Mouse (Mus musculus): Measurements from ENCODE around the gene Sumo3. TPM values are rescaled to one million over a fixed set of nuclear protein-coding genes. Genes with fewer than 3 reads are reported as not detected.

Gene Sumo3
- polyA plus RNA-seq, 1 experiment, result 301 TPM

GRCm38 (mm10) chr10:77629163-77629562, 23.3 kb downstream of the Sumo3 start:
- Histone ChIP-seq H3K27ac (ENCODE audit: insufficient read depth, low read length) (no peak overlapping the region), H3K4me3 (replicated peaks; ENCODE audit: insufficient read depth, low read depth, low read length) (no peak overlapping the region), H3K4me1 (ENCODE audit: control insufficient read depth, insufficient read depth, low read length) (peaks cover 19% of the 10 kb centered on the region), H3K27me3 (ENCODE audit: control insufficient read depth, insufficient read depth, low read length) (no peaks in the 10 kb centered on the region)
- no peak for DNase-seq
- WGBS, result 76% methylated on average over 3 of the region's 3 CpGs
- TF ChIP-seq CTCF (IDR thresholded peaks at IDR 0.05; ENCODE audit: borderline replicate concordance, insufficient read depth, low read depth, low read length) (no peak), POLR2A (IDR thresholded peaks at IDR 0.05; ENCODE audit: borderline replicate concordance, insufficient read depth, low read length) (no peak)

DNA sequence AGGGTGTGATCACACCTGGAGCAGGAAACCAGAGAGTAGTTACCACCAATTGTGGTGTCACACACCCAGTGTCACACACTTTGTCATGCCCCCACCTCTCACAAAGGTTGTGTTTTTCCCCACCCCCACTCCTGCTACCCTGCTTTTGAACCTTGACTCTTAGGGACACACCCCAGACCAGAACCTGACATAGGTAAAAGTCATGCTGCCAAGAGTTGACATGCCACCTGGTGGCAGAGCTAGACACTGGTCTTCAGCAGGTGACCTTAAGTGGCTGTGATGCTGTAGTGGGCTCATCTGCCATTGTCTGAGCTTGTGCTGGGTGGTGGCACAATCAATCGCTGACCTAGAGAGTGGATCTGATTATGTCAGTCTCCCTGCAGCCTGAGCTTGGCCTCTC, 24.1 kb downstream of the Sumo3 start:
- TF ChIP-seq CTCF (IDR thresholded peaks at IDR 0.05; ENCODE audit: borderline replicate concordance, insufficient read depth, low read depth, low read length) (peak; percentile 25; the same call in 1 of the 2 replicates), POLR2A (IDR thresholded peaks at IDR 0.05; ENCODE audit: borderline replicate concordance, insufficient read depth, low read length) (no peak)
- DNase-seq, result no peak
- H3K27ac ChIP-seq (ENCODE audit: insufficient read depth, low read length), result no peak overlapping the region
- H3K4me1 ChIP-seq (ENCODE audit: control insufficient read depth, insufficient read depth, low read length), result peaks cover 11% of the 10 kb centered on the region
- WGBS, result 49% methylated on average over 1 of the region's 1 CpGs
- H3K4me3 ChIP-seq (replicated peaks; ENCODE audit: insufficient read depth, low read depth, low read length), result no peak overlapping the region
- H3K27me3 ChIP-seq (ENCODE audit: control insufficient read depth, insufficient read depth, low read length), result no peaks in the 10 kb centered on the region

- WGBS, result 74% methylated on average over 6 of the region's 6 CpGs
- no peak for TF ChIP-seq POLR2A (IDR thresholded peaks at IDR 0.05; ENCODE audit: borderline replicate concordance, insufficient read depth, low read length)
- TF ChIP-seq CTCF (IDR thresholded peaks at IDR 0.05; ENCODE audit: borderline replicate concordance, insufficient read depth, low read depth, low read length), result no peak
- H3K27ac ChIP-seq (ENCODE audit: insufficient read depth, low read length), result no peak overlapping the region
- no peaks in the 10 kb centered on the region for H3K27me3 ChIP-seq (ENCODE audit: control insufficient read depth, insufficient read depth, low read length)
- H3K4me1 ChIP-seq (ENCODE audit: control insufficient read depth, insufficient read depth, low read length), result peaks cover 8% of the 10 kb centered on the region
- DNase-seq, result no peak
- no peak overlapping the region for H3K4me3 ChIP-seq (replicated peaks; ENCODE audit: insufficient read depth, low read depth, low read length)
Observed at GRCm38 (mm10) chr10:77634016-77634415, 28.1 kb downstream of the Sumo3 start.

GRCm38 (mm10) chr10:77634452-77635231, 28.7 kb downstream of the Sumo3 start:
- Histone ChIP-seq H3K4me1 (ENCODE audit: control insufficient read depth, insufficient read depth, low read length) (peaks cover 10% of the 10 kb centered on the region), H3K27me3 (ENCODE audit: control insufficient read depth, insufficient read depth, low read length) (no peaks in the 10 kb centered on the region), H3K4me3 (replicated peaks; ENCODE audit: insufficient read depth, low read depth, low read length) (no peak overlapping the region), H3K27ac (ENCODE audit: insufficient read depth, low read length) (no peak overlapping the region)
- DNase-seq, result no peak
- no peak for TF ChIP-seq CTCF (IDR thresholded peaks at IDR 0.05; ENCODE audit: borderline replicate concordance, insufficient read depth, low read depth, low read length)
- 24% methylated on average over 13 of the region's 13 CpGs for WGBS

GRCm38 (mm10) chr10:77636234-77636922, 30.5 kb downstream of the Sumo3 start:
- DNase-seq, result no peak
- WGBS, result 78% methylated on average over 7 of the region's 7 CpGs
- Histone ChIP-seq H3K27ac (ENCODE audit: insufficient read depth, low read length) (no peak overlapping the region), H3K4me3 (replicated peaks; ENCODE audit: insufficient read depth, low read depth, low read length) (no peak overlapping the region), H3K4me1 (ENCODE audit: control insufficient read depth, insufficient read depth, low read length) (peaks cover 10% of the 10 kb centered on the region), H3K27me3 (ENCODE audit: control insufficient read depth, insufficient read depth, low read length) (no peaks in the 10 kb centered on the region)
- no peak for TF ChIP-seq CTCF (IDR thresholded peaks at IDR 0.05; ENCODE audit: borderline replicate concordance, insufficient read depth, low read depth, low read length)
- TF ChIP-seq POLR2A (IDR thresholded peaks at IDR 0.05; ENCODE audit: borderline replicate concordance, insufficient read depth, low read length), result no peak

- DNase-seq, result no peak
- no peak overlapping the region for H3K4me3 ChIP-seq (replicated peaks; ENCODE audit: insufficient read depth, low read depth, low read length)
- WGBS, result 47% methylated on average over 6 of the region's 6 CpGs
- H3K27me3 ChIP-seq (ENCODE audit: control insufficient read depth, insufficient read depth, low read length), result no peaks in the 10 kb centered on the region
- TF ChIP-seq POLR2A (IDR thresholded peaks at IDR 0.05; ENCODE audit: borderline replicate concordance, insufficient read depth, low read length), result no peak
- no peak for TF ChIP-seq CTCF (IDR thresholded peaks at IDR 0.05; ENCODE audit: borderline replicate concordance, insufficient read depth, low read depth, low read length)
- no peak overlapping the region for H3K27ac ChIP-seq (ENCODE audit: insufficient read depth, low read length)
- peaks cover 13% of the 10 kb centered on the region for H3K4me1 ChIP-seq (ENCODE audit: control insufficient read depth, insufficient read depth, low read length)
Observed at GRCm38 (mm10) chr10:77638956-77639355, 33.1 kb downstream of the Sumo3 start.

- WGBS, result 29% methylated on average over 7 of the region's 7 CpGs
- no peak for DNase-seq
- no peak overlapping the region for H3K27ac ChIP-seq (ENCODE audit: insufficient read depth, low read length)
- H3K4me1 ChIP-seq (ENCODE audit: control insufficient read depth, insufficient read depth, low read length), result peaks cover 11% of the 10 kb centered on the region
- H3K4me3 ChIP-seq (replicated peaks; ENCODE audit: insufficient read depth, low read depth, low read length), result no peak overlapping the region
- TF ChIP-seq CTCF (IDR thresholded peaks at IDR 0.05; ENCODE audit: borderline replicate concordance, insufficient read depth, low read depth, low read length), result no peak
- TF ChIP-seq POLR2A (IDR thresholded peaks at IDR 0.05; ENCODE audit: borderline replicate concordance, insufficient read depth, low read length), result no peak
- no peaks in the 10 kb centered on the region for H3K27me3 ChIP-seq (ENCODE audit: control insufficient read depth, insufficient read depth, low read length)
Observed at GRCm38 (mm10) chr10:77643160-77643559, 37.3 kb downstream of the Sumo3 start.

DNA sequence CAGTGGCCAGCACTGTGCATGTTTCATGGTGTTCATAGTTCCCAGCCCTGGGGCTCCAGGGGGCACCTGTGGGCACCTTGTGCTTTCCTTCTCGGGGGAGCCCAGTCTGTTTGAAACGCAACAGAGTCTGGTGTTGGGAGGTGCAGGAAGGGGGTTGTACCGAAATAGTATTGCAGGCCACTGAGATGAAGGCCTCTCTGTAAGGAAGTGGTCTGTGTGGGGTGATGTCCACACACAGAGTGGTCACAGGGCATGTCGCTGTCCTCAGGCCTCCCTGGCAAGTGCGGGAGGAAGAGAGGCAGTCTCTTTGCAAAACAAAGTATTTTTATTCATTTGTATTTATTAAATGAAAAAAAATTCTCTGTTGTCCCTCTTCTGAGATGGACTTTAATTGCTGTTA, 39.7 kb downstream of the Sumo3 start:
- Histone ChIP-seq H3K27ac (ENCODE audit: insufficient read depth, low read length) (no peak overlapping the region), H3K4me1 (ENCODE audit: control insufficient read depth, insufficient read depth, low read length) (peaks cover 4% of the 10 kb centered on the region; the same call in 1 of the 2 replicates), H3K4me3 (replicated peaks; ENCODE audit: insufficient read depth, low read depth, low read length) (no peak overlapping the region), H3K27me3 (ENCODE audit: control insufficient read depth, insufficient read depth, low read length) (no peaks in the 10 kb centered on the region)
- no peak for TF ChIP-seq POLR2A (IDR thresholded peaks at IDR 0.05; ENCODE audit: borderline replicate concordance, insufficient read depth, low read length)
- no peak for DNase-seq
- WGBS, result 88% methylated on average over 5 of the region's 5 CpGs

Data from cerebellum, adult 2 months (tissue).